Mouse (Mus musculus): ENCODE results near the gene 2210418O10Rik. TPM values are rescaled to one million over a fixed set of nuclear protein-coding genes. Genes with fewer than 3 reads are reported as not detected.
"Not testable (repeated sequence)": the region's sequence is repeated elsewhere in the genome, so short reads cannot be mapped to it uniquely, and the experiment has no call there.

Gene 2210418O10Rik
- polyA plus RNA-seq (2015; fragmentation: Nextera tagmentation; extraction: Ambion mirVana), result 9.6 and 12.0 TPM in 2 replicates

DNA sequence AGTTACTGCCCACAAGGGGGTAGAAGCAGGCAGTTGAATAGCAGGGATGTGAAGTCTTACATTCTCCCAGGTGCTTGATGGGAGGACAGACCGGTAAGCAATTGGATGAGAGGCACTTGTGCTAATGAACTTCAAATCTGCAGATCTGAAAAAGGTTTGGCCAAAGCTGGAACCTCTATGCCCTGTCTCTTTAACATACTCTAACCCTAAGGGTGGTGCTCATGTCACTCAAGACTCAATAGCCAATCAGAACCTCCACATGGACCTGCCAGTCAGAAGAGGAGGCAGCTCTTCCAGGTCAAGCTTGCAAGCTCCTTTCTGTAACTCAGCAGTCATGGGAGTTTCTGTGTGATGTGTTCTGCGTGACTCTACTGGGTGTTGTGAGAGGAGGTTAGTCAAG, at the start of gene 2210418O10Rik:
Gene 2210418O10Rik, plus strand, starts transcription at position 301 of the 400 bp plus-strand sequence.
- not testable (repeated sequence) for H3K27ac ChIP-seq (ENCODE audit: low read length); H3K27me3 ChIP-seq (replicated peaks; ENCODE audit: control insufficient read depth, insufficient read depth, low read length); H3K4me3 ChIP-seq (ENCODE audit: low read length); H3K4me2 ChIP-seq (ENCODE audit: low read depth, low read length); H3K4me1 ChIP-seq (ENCODE audit: control insufficient read depth, insufficient read depth, low read length); ATAC-seq; H3K9me3 ChIP-seq (ENCODE audit: control insufficient read depth, low read length); H3K36me3 ChIP-seq (ENCODE audit: control insufficient read depth, insufficient read depth, low read length); H3K9ac ChIP-seq (ENCODE audit: low read depth, low read length)
- no CpG with 5 or more reads among the region's 2 CpGs for WGBS

DNA sequence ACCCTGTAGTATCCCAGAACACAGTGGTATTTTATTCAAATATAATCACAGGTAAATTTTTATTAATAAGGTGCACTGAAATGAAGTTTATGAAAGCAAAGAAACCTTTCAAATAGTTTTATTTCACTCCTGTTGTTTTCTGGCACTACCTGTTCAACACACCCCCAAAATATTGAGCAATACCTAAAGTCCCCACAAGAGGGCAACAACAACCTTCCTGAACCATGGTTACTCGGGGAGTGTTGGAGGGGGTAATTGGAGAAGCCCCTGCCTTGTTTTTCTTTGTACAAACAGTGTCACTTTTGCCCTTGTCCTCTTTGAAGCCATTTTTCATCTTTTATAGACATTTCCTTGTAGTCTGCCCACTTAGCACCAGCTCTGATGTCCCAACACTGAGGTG, 22.1 kb downstream of the 2210418O10Rik start:
- H3K27me3 ChIP-seq (replicated peaks; ENCODE audit: control insufficient read depth, insufficient read depth, low read length); H3K4me1 ChIP-seq (ENCODE audit: control insufficient read depth, insufficient read depth, low read length); ATAC-seq; H3K27ac ChIP-seq (ENCODE audit: low read length); H3K4me2 ChIP-seq (ENCODE audit: low read depth, low read length); H3K9me3 ChIP-seq (ENCODE audit: control insufficient read depth, low read length); H3K9ac ChIP-seq (ENCODE audit: low read depth, low read length); H3K36me3 ChIP-seq (ENCODE audit: control insufficient read depth, insufficient read depth, low read length); H3K4me3 ChIP-seq (ENCODE audit: low read length): not testable (repeated sequence)
- WGBS, result no CpG with 5 or more reads among the region's 1 CpGs

Other genes with a start within 250 kb of the 2210418O10Rik start
- gene Gm2004, start 76.7 kb upstream of the 2210418O10Rik start, polyA plus RNA-seq (2015; fragmentation: Nextera tagmentation; extraction: Ambion mirVana), result 1.4 TPM in 2 replicates
- gene Gm11009, start 92.9 kb downstream of the 2210418O10Rik start, polyA plus RNA-seq (2015; fragmentation: Nextera tagmentation; extraction: Ambion mirVana), result not detected in 2 replicates
- gene Gm14435, start 197.0 kb downstream of the 2210418O10Rik start, polyA plus RNA-seq (2015; fragmentation: Nextera tagmentation; extraction: Ambion mirVana), result 9.9 and 13.1 TPM in 2 replicates

All from intestine, embryonic 16.5 days (tissue).